Mouse (Mus musculus) midbrain, embryonic 16.5 days (tissue): ENCODE results near the gene Trappc2. TPM values are rescaled to one million over a fixed set of nuclear protein-coding genes. Genes with fewer than 3 reads are reported as not detected.

Experiments used
- polyA plus RNA-seq: library from polyadenylated mRNA; unstranded; fragments of >200 nt; fragmentation: Nextera tagmentation; extraction: Ambion mirVana; gene quantifications from 2 replicates; pipeline ENCODE4 v1.2.1, GENCODE M21; 2015

Trappc2 gene
- polyA plus RNA-seq, 1 experiment from 2014 or later, result 98.7 TPM

Other genes starting within 250 kb of the Trappc2 start
- gene Gpm6b, start 201.7 kb upstream of the Trappc2 start, polyA plus RNA-seq, result 278 and 282 TPM in 2 replicates
- 5.7 and 6.3 TPM in 2 replicates for gene Ofd1, start 130 bp downstream of the Trappc2 start, polyA plus RNA-seq
- gene Rab9, start 39.3 kb downstream of the Trappc2 start, polyA plus RNA-seq, result 45.0 and 47.0 TPM in 2 replicates
- gene Tceanc, start 78.0 kb downstream of the Trappc2 start, polyA plus RNA-seq, result 4.9 and 6.0 TPM in 2 replicates
- gene Egfl6, start 145.1 kb downstream of the Trappc2 start, polyA plus RNA-seq, result 2.1 and 2.9 TPM in 2 replicates